Mouse (Mus musculus): ENCODE data around the gene Ppp1r14b. TPM values are rescaled to one million over a fixed set of nuclear protein-coding genes. Genes with fewer than 3 reads are reported as not detected.
A peak's percentile ranks its signal among the peaks of the same experiment; 100 is the strongest.

The Ppp1r14b gene
- polyA plus RNA-seq, 1 experiment = 340 TPM

DNA sequence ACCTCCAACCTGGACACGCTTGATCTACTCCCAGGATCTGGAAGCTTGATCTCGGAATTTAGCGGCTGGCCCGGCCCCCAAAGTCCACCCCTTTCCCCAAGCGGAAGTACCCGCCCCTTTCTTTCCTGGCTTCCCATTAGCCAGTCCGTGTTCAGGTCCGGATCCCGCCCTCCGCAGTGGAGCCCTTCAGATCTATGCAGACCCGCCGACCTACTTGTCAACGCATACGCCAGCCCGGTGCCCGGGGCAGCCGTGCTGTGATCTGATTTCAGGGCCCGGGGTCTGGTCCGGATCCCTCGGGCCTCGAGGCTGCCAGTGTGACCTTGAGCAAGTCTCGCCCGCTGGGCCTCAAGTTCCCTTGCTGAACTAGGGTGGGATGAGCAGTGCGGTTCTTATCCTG, 21.2 kb downstream of the Ppp1r14b start, which contains the start of the genes Nudt22 and Trpt1:
Nudt22 (minus strand) TSS at position 112 of the 400 bp plus-strand sequence.
Trpt1 (plus strand) TSS at position 126 of the 400 bp plus-strand sequence.
- DNase-seq = peak; percentile 68

DNA sequence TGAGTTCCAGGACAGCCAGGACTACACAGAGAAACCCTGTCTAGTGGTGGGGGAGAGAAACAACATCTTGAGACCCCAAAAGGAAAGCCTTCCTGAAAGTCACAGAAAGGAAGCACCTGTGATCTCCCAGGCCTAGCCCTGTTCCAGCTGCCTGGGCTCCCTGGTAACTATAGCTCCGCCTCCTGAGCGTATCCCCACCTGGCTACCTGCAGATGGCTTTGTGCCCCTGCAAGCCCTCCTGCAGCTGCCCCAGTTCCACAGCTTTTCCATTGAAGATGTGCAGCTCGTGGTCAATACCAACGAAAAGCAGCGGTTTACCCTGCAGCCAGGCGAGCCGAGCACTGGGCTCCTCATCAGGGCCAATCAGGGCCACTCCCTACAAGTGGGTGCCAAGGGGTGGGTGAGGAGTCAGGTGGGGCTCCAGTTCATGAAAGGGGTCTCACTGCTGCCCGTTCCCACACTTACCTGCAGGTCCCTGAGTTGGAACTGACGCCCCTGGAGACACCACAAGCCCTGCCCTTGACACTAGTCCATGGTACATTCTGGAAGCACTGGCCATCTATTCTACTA, 23.0 kb downstream of the Ppp1r14b start:
- TF ChIP-seq POLR2A (IDR thresholded peaks at IDR 0.05; ENCODE audit: control insufficient read depth, extremely low read depth, insufficient read depth, low read length, poor library complexity) = no peak
- no peak for TF ChIP-seq CTCF (IDR thresholded peaks at IDR 0.05; ENCODE audit: borderline replicate concordance, control insufficient read depth, extremely low read depth, insufficient read depth, low read length, poor library complexity)
- Histone ChIP-seq H3K27me3 (ENCODE audit: control insufficient read depth, insufficient read depth, low read length) (no peaks in the 10 kb centered on the region), H3K36me3 (ENCODE audit: control insufficient read depth, insufficient read depth, low read length) (peaks cover 43% of the 10 kb centered on the region), H3K4me3 (ENCODE audit: control insufficient read depth, insufficient read depth, low read length) (no peak overlapping the region), H3K4me1 (replicated peaks; ENCODE audit: control insufficient read depth, insufficient read depth, low read length) (peaks cover 42% of the 10 kb centered on the region), H3K27ac (ENCODE audit: control insufficient read depth, insufficient read depth, low read length) (peak overlapping the region; percentile 47; the same call in 1 of the 2 replicates)
- 53% methylated on average over 9 of the region's 9 CpGs for WGBS
- DNase-seq = no peak

More for the DNA sequence above, 21.2 kb downstream of the Ppp1r14b start, which contains the start of the genes Nudt22 and Trpt1:
- 1% methylated on average over 24 of the region's 24 CpGs for WGBS
- peak within 1 kb of the TSS; percentile 52 for H3K4me3 ChIP-seq (ENCODE audit: control insufficient read depth, insufficient read depth, low read length)
- peak within 1 kb of the TSS; percentile 14; the same call in 1 of the 2 replicates for H3K27ac ChIP-seq (ENCODE audit: control insufficient read depth, insufficient read depth, low read length)
- H3K27me3 ChIP-seq (ENCODE audit: control insufficient read depth, insufficient read depth, low read length) = no peaks in the 10 kb centered on the region
- TF ChIP-seq CTCF (IDR thresholded peaks at IDR 0.05; ENCODE audit: borderline replicate concordance, control insufficient read depth, extremely low read depth, insufficient read depth, low read length, poor library complexity) = no peak
- 0 out of 2 replicates have a peak, but pooled peaks have one; percentile 11 for TF ChIP-seq POLR2A (IDR thresholded peaks at IDR 0.05; ENCODE audit: control insufficient read depth, extremely low read depth, insufficient read depth, low read length, poor library complexity)
- H3K4me1 ChIP-seq (replicated peaks; ENCODE audit: control insufficient read depth, insufficient read depth, low read length) = peaks cover 51% of the 10 kb centered on the region
- H3K36me3 ChIP-seq (ENCODE audit: control insufficient read depth, insufficient read depth, low read length) = peaks cover 25% of the 10 kb centered on the region

DNA sequence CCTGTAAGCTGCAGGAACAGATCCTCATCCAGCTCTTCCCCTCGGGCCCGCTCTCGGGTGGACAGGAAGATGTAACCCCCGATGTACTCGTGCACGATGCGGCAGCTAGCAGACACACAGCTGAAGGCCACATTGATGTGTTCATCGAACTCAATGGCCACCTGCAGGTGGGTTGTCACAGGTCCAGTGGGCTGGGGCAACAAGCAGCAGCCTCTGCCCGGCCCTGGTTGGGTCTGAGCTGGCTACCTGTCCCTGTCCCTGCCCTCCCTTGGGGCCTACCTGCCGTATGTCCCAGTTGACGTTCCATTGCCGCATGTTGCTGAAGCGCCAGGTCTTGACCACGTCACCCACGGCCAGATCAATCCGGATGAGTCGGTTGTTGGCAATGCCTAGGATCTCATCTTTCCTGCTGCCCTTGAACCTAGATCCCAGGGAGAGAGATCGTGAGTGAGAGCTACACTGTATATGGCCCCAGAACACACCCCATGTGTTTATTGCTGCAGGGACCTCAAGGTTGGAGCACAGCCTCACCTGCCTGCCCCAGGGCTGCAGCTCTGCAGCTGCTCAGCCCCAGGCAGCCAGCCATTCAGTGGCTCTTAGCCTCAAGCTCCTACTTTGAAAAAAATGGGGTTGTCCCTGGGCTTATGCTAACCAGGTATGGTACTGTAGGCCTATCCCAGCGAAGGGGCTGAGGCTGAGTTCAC, 24.7 kb downstream of the Ppp1r14b start:
- TF ChIP-seq CTCF (IDR thresholded peaks at IDR 0.05; ENCODE audit: borderline replicate concordance, control insufficient read depth, extremely low read depth, insufficient read depth, low read length, poor library complexity) = no peak
- no peak for TF ChIP-seq POLR2A (IDR thresholded peaks at IDR 0.05; ENCODE audit: control insufficient read depth, extremely low read depth, insufficient read depth, low read length, poor library complexity)
- DNase-seq = no peak
- Histone ChIP-seq H3K27ac (ENCODE audit: control insufficient read depth, insufficient read depth, low read length) (no peak overlapping the region), H3K4me1 (replicated peaks; ENCODE audit: control insufficient read depth, insufficient read depth, low read length) (peaks cover 33% of the 10 kb centered on the region), H3K27me3 (ENCODE audit: control insufficient read depth, insufficient read depth, low read length) (no peaks in the 10 kb centered on the region), H3K36me3 (ENCODE audit: control insufficient read depth, insufficient read depth, low read length) (peaks cover 53% of the 10 kb centered on the region), H3K4me3 (ENCODE audit: control insufficient read depth, insufficient read depth, low read length) (no peak overlapping the region)
- 94% methylated on average over 19 of the region's 19 CpGs for whole genome bisulfite sequencing

DNA sequence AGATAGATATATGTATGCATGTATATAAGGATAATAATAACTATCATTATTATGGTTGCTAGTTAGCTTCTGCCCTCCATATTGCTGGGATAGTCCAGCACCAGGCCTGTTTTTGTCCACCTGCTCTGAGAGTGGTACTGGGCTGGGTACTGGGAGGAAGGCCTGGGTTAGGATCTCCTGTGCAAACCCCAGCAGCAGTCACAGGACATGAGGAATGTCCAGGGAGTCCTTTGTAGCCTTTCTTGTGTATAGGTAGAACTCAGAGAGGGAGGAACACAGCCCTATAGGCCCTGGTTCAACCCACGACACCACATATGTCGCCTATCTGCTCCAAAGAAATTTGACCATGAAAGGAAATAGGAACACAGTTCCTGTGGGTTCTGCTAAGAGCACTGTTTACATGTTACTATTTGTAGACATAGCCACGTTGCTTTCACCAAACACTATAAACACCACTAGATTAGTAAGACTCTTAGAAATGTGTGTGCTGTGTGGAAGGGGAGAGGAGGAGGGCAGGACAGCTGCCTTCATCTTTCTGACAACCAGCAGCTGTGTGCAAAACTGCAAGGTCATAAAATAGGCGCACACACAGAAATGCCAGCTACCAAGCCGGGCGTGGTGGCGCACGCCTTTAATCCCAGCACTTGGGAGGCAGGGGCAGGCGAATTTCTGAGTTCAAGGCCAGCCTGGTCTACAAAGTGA, 32.3 kb downstream of the Ppp1r14b start:
- H3K27me3 ChIP-seq (ENCODE audit: control insufficient read depth, insufficient read depth, low read length) = no peaks in the 10 kb centered on the region
- no peaks in the 10 kb centered on the region for H3K4me1 ChIP-seq (replicated peaks; ENCODE audit: control insufficient read depth, insufficient read depth, low read length)
- no peak for DNase-seq
- TF ChIP-seq POLR2A (IDR thresholded peaks at IDR 0.05; ENCODE audit: control insufficient read depth, extremely low read depth, insufficient read depth, low read length, poor library complexity) = no peak
- no peak for TF ChIP-seq CTCF (IDR thresholded peaks at IDR 0.05; ENCODE audit: borderline replicate concordance, control insufficient read depth, extremely low read depth, insufficient read depth, low read length, poor library complexity)
- H3K4me3 ChIP-seq (ENCODE audit: control insufficient read depth, insufficient read depth, low read length) = no peak overlapping the region
- WGBS = 94% methylated on average over 9 of the region's 9 CpGs
- H3K36me3 ChIP-seq (ENCODE audit: control insufficient read depth, insufficient read depth, low read length) = peaks cover 28% of the 10 kb centered on the region
- no peak overlapping the region for H3K27ac ChIP-seq (ENCODE audit: control insufficient read depth, insufficient read depth, low read length)

DNA sequence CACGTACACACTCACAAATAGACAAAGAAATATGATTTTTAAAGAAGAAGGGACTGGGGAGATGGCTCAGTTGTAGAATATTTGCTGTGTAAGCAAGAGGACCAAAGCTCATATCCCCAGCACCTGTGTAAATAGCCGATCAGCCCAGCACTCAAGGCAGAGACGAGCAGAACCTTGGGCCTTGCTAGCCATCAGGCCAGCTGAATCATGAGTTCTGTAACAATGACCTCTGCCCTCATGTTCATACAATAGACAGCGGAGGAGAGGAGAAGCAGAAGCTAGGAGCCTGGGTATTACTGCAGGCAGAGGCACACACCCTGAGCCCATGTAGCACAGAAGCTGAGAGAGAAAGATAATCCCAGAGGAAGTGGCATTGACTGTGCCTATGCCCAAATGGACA, 37.7 kb downstream of the Ppp1r14b start:
- H3K27me3 ChIP-seq (ENCODE audit: control insufficient read depth, insufficient read depth, low read length) = no peaks in the 10 kb centered on the region
- H3K4me1 ChIP-seq (replicated peaks; ENCODE audit: control insufficient read depth, insufficient read depth, low read length) = peaks cover 5% of the 10 kb centered on the region
- DNase-seq = no peak
- 95% methylated on average over 4 of the region's 4 CpGs for WGBS
- no peak for TF ChIP-seq CTCF (IDR thresholded peaks at IDR 0.05; ENCODE audit: borderline replicate concordance, control insufficient read depth, extremely low read depth, insufficient read depth, low read length, poor library complexity)
- no peak for TF ChIP-seq POLR2A (IDR thresholded peaks at IDR 0.05; ENCODE audit: control insufficient read depth, extremely low read depth, insufficient read depth, low read length, poor library complexity)
- peaks cover 30% of the 10 kb centered on the region for H3K36me3 ChIP-seq (ENCODE audit: control insufficient read depth, insufficient read depth, low read length)
- no peak overlapping the region for H3K4me3 ChIP-seq (ENCODE audit: control insufficient read depth, insufficient read depth, low read length)
- no peak overlapping the region for H3K27ac ChIP-seq (ENCODE audit: control insufficient read depth, insufficient read depth, low read length)

DNA sequence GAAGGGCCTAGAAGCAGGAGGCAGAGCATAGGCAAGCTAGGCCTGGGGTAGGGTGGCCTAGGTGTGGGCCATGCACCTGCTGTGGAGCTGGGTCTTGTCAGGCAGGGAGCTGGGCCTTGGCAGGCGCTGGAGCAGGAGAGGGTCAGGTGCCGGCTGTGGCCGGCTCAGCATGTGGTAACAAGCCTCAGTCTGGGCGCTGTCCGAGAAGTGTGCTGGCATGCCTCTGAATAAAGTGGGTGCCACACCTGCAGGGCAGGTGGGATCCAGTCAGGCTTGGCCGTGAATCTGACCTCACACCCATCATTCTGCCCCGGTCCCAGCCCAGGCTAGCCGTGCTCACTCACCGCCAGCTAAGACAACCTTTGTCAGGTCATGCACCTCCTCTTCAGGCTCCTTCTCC, 39.2 kb downstream of the Ppp1r14b start:
- Histone ChIP-seq H3K27ac (ENCODE audit: control insufficient read depth, insufficient read depth, low read length) (no peak overlapping the region), H3K36me3 (ENCODE audit: control insufficient read depth, insufficient read depth, low read length) (peaks cover 25% of the 10 kb centered on the region), H3K4me3 (ENCODE audit: control insufficient read depth, insufficient read depth, low read length) (no peak overlapping the region), H3K4me1 (replicated peaks; ENCODE audit: control insufficient read depth, insufficient read depth, low read length) (peaks cover 10% of the 10 kb centered on the region), H3K27me3 (ENCODE audit: control insufficient read depth, insufficient read depth, low read length) (no peaks in the 10 kb centered on the region)
- no peak for DNase-seq
- WGBS = 99% methylated on average over 9 of the region's 9 CpGs
- TF ChIP-seq CTCF (IDR thresholded peaks at IDR 0.05; ENCODE audit: borderline replicate concordance, control insufficient read depth, extremely low read depth, insufficient read depth, low read length, poor library complexity) (no peak), POLR2A (IDR thresholded peaks at IDR 0.05; ENCODE audit: control insufficient read depth, extremely low read depth, insufficient read depth, low read length, poor library complexity) (no peak)
